Mouse (Mus musculus) myocyte (in vitro differentiated cells): ENCODE results near the gene Gpr152.

Experiments
- MAX ChIP-seq: IDR thresholded peaks from one replicate; pipeline ENCODE4 v1.6.1; 2011; ENCODE audit warnings: low read depth, mild to moderate bottlenecking, control low read depth
- MYOD1 ChIP-seq, 3 experiments: IDR thresholded peaks; one replicate each; pipeline ENCODE4 v1.6.1; 2011; ENCODE audit warnings: control low read depth in 2 of 3, low read depth in 2 of 3, mild to moderate bottlenecking in 2 of 3, moderate library complexity in 1 of 3; ENCODE audit not compliant: insufficient read length in 2 of 3, control insufficient read depth in 1 of 3
- POLR2AphosphoS2 ChIP-seq: IDR thresholded peaks from one replicate; pipeline ENCODE4 v1.6.1; 2011; ENCODE audit warnings: low read depth, control low read depth; ENCODE audit not compliant: insufficient read length
- TCF12 ChIP-seq: IDR thresholded peaks from one replicate; pipeline ENCODE4 v1.6.1; 2011; ENCODE audit warnings: mild to moderate bottlenecking, control low read depth; ENCODE audit not compliant: poor library complexity, insufficient read depth, severe bottlenecking

- TF ChIP-seq MAX (no peak), POLR2AphosphoS2 (no peak), TCF12 (no peak), MYOD1 (IDR thresholded peaks at IDR 0.05; ENCODE audit: control insufficient read depth in 1 of 3, insufficient read length in 2 of 3, low read depth in 2 of 3) (no peak)
Measured at GRCm38 (mm10) chr19:4172925-4173324, 33.3 kb downstream of the Gpr152 start.
